Mouse (Mus musculus) neural tube, postnatal 0 days (tissue): ENCODE measurements around the gene Obp1a. TPM values are rescaled to one million over a fixed set of nuclear protein-coding genes. Genes with fewer than 3 reads are reported as not detected.

Source experiments
- polyA plus RNA-seq: library from polyadenylated mRNA; unstranded; fragments of >200 nt; fragmentation: Nextera tagmentation; extraction: Ambion mirVana; gene quantifications from 2 replicates; pipeline ENCODE4 v1.2.1, GENCODE M21; 2015

The Obp1a gene
- not detected in 2 replicates for polyA plus RNA-seq

GRCm38 (mm10) chrX:78091274-78091673 lies at the start of gene Obp1a:
Gene Obp1a, minus strand, starts transcription at chrX:78091374.

GRCm38 (mm10) chrX:78125167-78125566 lies 34.0 kb upstream of the Obp1a start, which contains the start of gene Gm5938:
Gene Gm5938, plus strand, starts transcription at chrX:78125467.

Other genes with a start within 250 kb of the Obp1a start
- not detected in 2 replicates for gene Pbsn, start 237.8 kb downstream of the Obp1a start, polyA plus RNA-seq
- not detected in 2 replicates for gene Gm14744, start 226.6 kb downstream of the Obp1a start, polyA plus RNA-seq
- not detected in 2 replicates for gene 5430402E10Rik, start 166.3 kb downstream of the Obp1a start, polyA plus RNA-seq
- gene Gm5938, start 34.1 kb upstream of the Obp1a start, polyA plus RNA-seq, result not detected in 2 replicates
- gene Obp1b, start 95.4 kb upstream of the Obp1a start, polyA plus RNA-seq, result not detected in 2 replicates
- gene Gm14743, start 154.5 kb upstream of the Obp1a start, polyA plus RNA-seq, result not detected in 2 replicates